Comparison of ENCODE assay signal across 1 mouse cellular context in genomic region chr9:35541488-35541887, GRCm38 (mm10).
TF ChIP-seq lines count a peak whose summit lies in the region.

No protein-coding gene starts in this region.

TF ChIP-seq in MEL, 35 proteins besides CTCF, POLR2A, EP300 and RAD21 (continued from another document):
- no peak for TF ChIP-seq NELFE (IDR thresholded peaks at IDR 0.05; ENCODE audit: low read depth, low read length)
- no peak for TF ChIP-seq HCFC1 (IDR thresholded peaks at IDR 0.05; ENCODE audit: low read depth, low read length)
- no peak for TF ChIP-seq MYC (IDR thresholded peaks at IDR 0.05; ENCODE audit: low read depth, low read length)
- TF ChIP-seq ZKSCAN1 (IDR thresholded peaks at IDR 0.05; ENCODE audit: low read depth, low read length): no peak
- no peak for TF ChIP-seq USF1 (IDR thresholded peaks at IDR 0.05; ENCODE audit: low read depth, low read length)
- no peak for TF ChIP-seq GABPA (IDR thresholded peaks at IDR 0.05; ENCODE audit: low read depth, low read length)
- no peak for TF ChIP-seq MAFK (IDR thresholded peaks at IDR 0.05; ENCODE audit: borderline replicate concordance, low read depth, low read length)
- TF ChIP-seq SIN3A (IDR thresholded peaks at IDR 0.05; ENCODE audit: low read length): no peak
- TF ChIP-seq ZNF384 (IDR thresholded peaks at IDR 0.05; ENCODE audit: low read depth, low read length): no peak
- TF ChIP-seq SMC3 (IDR thresholded peaks at IDR 0.05; ENCODE audit: low read depth, low read length): peak; percentile 76
- TF ChIP-seq E2F4 (IDR thresholded peaks at IDR 0.05; ENCODE audit: borderline replicate concordance, low read depth, low read length): no peak
